Mouse (Mus musculus) right cerebral cortex, postnatal 14 days (tissue): Measurements from ENCODE around the gene Ptma.
A peak's percentile ranks its signal among the peaks of the same experiment; 100 is the strongest.
"Not testable (repeated sequence)": the region's sequence is repeated elsewhere in the genome, so short reads cannot be mapped to it uniquely, and the experiment has no call there.

Source experiments
- DNase-seq: peaks from one replicate; pipeline ENCODE4 v3.0.0; 2022

Ptma gene

GRCm38 (mm10) chr1:86526116-86526788 lies at the start of gene Ptma:
Ptma (plus strand) TSS chr1:86526726.
- DNase-seq, result peak; percentile 98

GRCm38 (mm10) chr1:86477738-86478285 lies 48.7 kb upstream of the Ptma start:
- DNase-seq, result no peak

GRCm38 (mm10) chr1:86479099-86479825 lies 47.3 kb upstream of the Ptma start:
- no peak for DNase-seq

- DNase-seq, result no peak
These were observed 46.2 kb upstream of the Ptma start for GRCm38 (mm10) chr1:86480288-86480687.

- no peak for DNase-seq
These were observed 45.6 kb upstream of the Ptma start for GRCm38 (mm10) chr1:86480735-86481447.

GRCm38 (mm10) chr1:86481468-86481867 lies 45.1 kb upstream of the Ptma start:
- DNase-seq, result no peak

GRCm38 (mm10) chr1:86482288-86482687 lies 44.2 kb upstream of the Ptma start:
- no peak for DNase-seq

GRCm38 (mm10) chr1:86482761-86483160 lies 43.8 kb upstream of the Ptma start:
- DNase-seq, result no peak

GRCm38 (mm10) chr1:86485346-86485745 lies 41.2 kb upstream of the Ptma start:
- DNase-seq, result no peak

- DNase-seq, result not testable (repeated sequence)
These were observed 40.7 kb upstream of the Ptma start for GRCm38 (mm10) chr1:86485858-86486257.

GRCm38 (mm10) chr1:86486703-86487294 lies 39.7 kb upstream of the Ptma start:
- DNase-seq, result no peak

GRCm38 (mm10) chr1:86487295-86487907 lies 39.1 kb upstream of the Ptma start:
- peak; percentile 100 for DNase-seq

GRCm38 (mm10) chr1:86487908-86488314 lies 38.6 kb upstream of the Ptma start:
- DNase-seq, result no peak

GRCm38 (mm10) chr1:86488326-86488725 lies 38.2 kb upstream of the Ptma start:
- no peak for DNase-seq

GRCm38 (mm10) chr1:86488774-86489173 lies 37.8 kb upstream of the Ptma start:
- no peak for DNase-seq

GRCm38 (mm10) chr1:86489901-86490300 lies 36.6 kb upstream of the Ptma start:
- DNase-seq, result no peak

GRCm38 (mm10) chr1:86490697-86491096 lies 35.8 kb upstream of the Ptma start:
- DNase-seq, result no peak

- DNase-seq, result no peak
These were observed 34.9 kb upstream of the Ptma start for GRCm38 (mm10) chr1:86491533-86492094.

GRCm38 (mm10) chr1:86492095-86493070 lies 34.1 kb upstream of the Ptma start:
- DNase-seq, result no peak

GRCm38 (mm10) chr1:86493783-86494182 lies 32.7 kb upstream of the Ptma start:
- no peak for DNase-seq

- DNase-seq, result no peak
These were observed 30.2 kb upstream of the Ptma start for GRCm38 (mm10) chr1:86496340-86496739.
